Mouse (Mus musculus): Measurements from ENCODE around the gene Skida1. TPM values are rescaled to one million over a fixed set of nuclear protein-coding genes. Genes with fewer than 3 reads are reported as not detected.
A peak's percentile ranks its signal among the peaks of the same experiment; 100 is the strongest.

The Skida1 gene
- polyA plus RNA-seq, 1 experiment, result 25.4 TPM

- TF ChIP-seq CTCF (IDR thresholded peaks at IDR 0.05; ENCODE audit: borderline replicate concordance, extremely low read depth, insufficient read depth, insufficient read length) (no peak), POLR2A (IDR thresholded peaks at IDR 0.05; ENCODE audit: borderline replicate concordance, extremely low read depth, insufficient read depth, insufficient read length, poor library complexity, severe bottlenecking) (no peak)
- DNase-seq (ENCODE audit: low read depth), result peak; percentile 86
These were observed 15.4 kb downstream of the Skida1 start for GRCm38 (mm10) chr2:18033166-18034108.

- DNase-seq (ENCODE audit: low read depth), result peak; percentile 59
These were observed 16.3 kb downstream of the Skida1 start for GRCm38 (mm10) chr2:18032538-18032895.

GRCm38 (mm10) chr2:18031831-18032537 lies 16.9 kb downstream of the Skida1 start:
- peak; percentile 79 for DNase-seq (ENCODE audit: low read depth)
- TF ChIP-seq POLR2A (IDR thresholded peaks at IDR 0.05; ENCODE audit: borderline replicate concordance, extremely low read depth, insufficient read depth, insufficient read length, poor library complexity, severe bottlenecking), result no peak

More at GRCm38 (mm10) chr2:18032538-18032895, 16.3 kb downstream of the Skida1 start:
- TF ChIP-seq POLR2A (IDR thresholded peaks at IDR 0.05; ENCODE audit: borderline replicate concordance, extremely low read depth, insufficient read depth, insufficient read length, poor library complexity, severe bottlenecking) (no peak), CTCF (IDR thresholded peaks at IDR 0.05; ENCODE audit: borderline replicate concordance, extremely low read depth, insufficient read depth, insufficient read length) (no peak)

GRCm38 (mm10) chr2:18031271-18031821 lies 17.5 kb downstream of the Skida1 start:
- peak; percentile 81 for DNase-seq (ENCODE audit: low read depth)
- no peak for TF ChIP-seq POLR2A (IDR thresholded peaks at IDR 0.05; ENCODE audit: borderline replicate concordance, extremely low read depth, insufficient read depth, insufficient read length, poor library complexity, severe bottlenecking)
- no peak for TF ChIP-seq CTCF (IDR thresholded peaks at IDR 0.05; ENCODE audit: borderline replicate concordance, extremely low read depth, insufficient read depth, insufficient read length)

- TF ChIP-seq POLR2A (IDR thresholded peaks at IDR 0.05; ENCODE audit: borderline replicate concordance, extremely low read depth, insufficient read depth, insufficient read length, poor library complexity, severe bottlenecking) (no peak), CTCF (IDR thresholded peaks at IDR 0.05; ENCODE audit: borderline replicate concordance, extremely low read depth, insufficient read depth, insufficient read length) (no peak)
- DNase-seq (ENCODE audit: low read depth), result peak; percentile 90
These were observed 18.3 kb downstream of the Skida1 start for GRCm38 (mm10) chr2:18030581-18030980.

GRCm38 (mm10) chr2:18029656-18030055 lies 19.2 kb downstream of the Skida1 start:
- no peak for TF ChIP-seq CTCF (IDR thresholded peaks at IDR 0.05; ENCODE audit: borderline replicate concordance, extremely low read depth, insufficient read depth, insufficient read length)
- no peak for TF ChIP-seq POLR2A (IDR thresholded peaks at IDR 0.05; ENCODE audit: borderline replicate concordance, extremely low read depth, insufficient read depth, insufficient read length, poor library complexity, severe bottlenecking)
- peak; percentile 74 for DNase-seq (ENCODE audit: low read depth)

- TF ChIP-seq POLR2A (IDR thresholded peaks at IDR 0.05; ENCODE audit: borderline replicate concordance, extremely low read depth, insufficient read depth, insufficient read length, poor library complexity, severe bottlenecking), result peak; percentile 26; the same call in 1 of the 2 replicates
- TF ChIP-seq CTCF (IDR thresholded peaks at IDR 0.05; ENCODE audit: borderline replicate concordance, extremely low read depth, insufficient read depth, insufficient read length), result no peak
- peak; percentile 96 for DNase-seq (ENCODE audit: low read depth)
These were observed 20.5 kb downstream of the Skida1 start for GRCm38 (mm10) chr2:18028140-18029021.

GRCm38 (mm10) chr2:18027448-18028139 lies 21.3 kb downstream of the Skida1 start:
- TF ChIP-seq POLR2A (IDR thresholded peaks at IDR 0.05; ENCODE audit: borderline replicate concordance, extremely low read depth, insufficient read depth, insufficient read length, poor library complexity, severe bottlenecking) (peak; percentile 74; the same call in 1 of the 2 replicates), CTCF (IDR thresholded peaks at IDR 0.05; ENCODE audit: borderline replicate concordance, extremely low read depth, insufficient read depth, insufficient read length) (peak; percentile 93)
- peak; percentile 98 for DNase-seq (ENCODE audit: low read depth)

GRCm38 (mm10) chr2:18026116-18026947 lies 22.5 kb downstream of the Skida1 start:
- DNase-seq (ENCODE audit: low read depth), result peak; percentile 91
- no peak for TF ChIP-seq CTCF (IDR thresholded peaks at IDR 0.05; ENCODE audit: borderline replicate concordance, extremely low read depth, insufficient read depth, insufficient read length)
- TF ChIP-seq POLR2A (IDR thresholded peaks at IDR 0.05; ENCODE audit: borderline replicate concordance, extremely low read depth, insufficient read depth, insufficient read length, poor library complexity, severe bottlenecking), result no peak
